25 mouse cellular contexts compared by ENCODE assay signal in genomic region chr3:101021481-101022051, GRCm38 (mm10). TPM values are rescaled to one million over a fixed set of nuclear protein-coding genes. Genes with fewer than 3 reads are reported as not detected.
A peak's percentile ranks its signal among the peaks of the same experiment; 100 is the strongest.
DNase-seq lines count a peak whose midpoint lies in the region; ATAC-seq and TF ChIP-seq lines count a peak whose summit lies in the region.
"Had no signal": no experiment of that assay in that cellular context is flagged by ENCODE, and none has a peak within 500 bp of the region (broad histone marks: within the 10 kb centered on the region; RNA-seq: fewer than 3 reads in every experiment).

No protein-coding gene starts in this region.

- TF ChIP-seq POLR2A in thymus, adult 2 months (IDR thresholded peaks at IDR 0.05; ENCODE audit: control insufficient read depth, extremely low read depth, insufficient read depth, low read length, poor library complexity) = no peak
- no peak for TF ChIP-seq POLR2A in small intestine, adult 2 months (IDR thresholded peaks at IDR 0.05; ENCODE audit: low read depth, low read length)

- H3K9me3 ChIP-seq in kidney, embryonic 14.5 days (ENCODE audit: control insufficient read depth, low read length) = no peaks in the 10 kb centered on the region
- H3K9me3 ChIP-seq: forebrain, embryonic 10.5 days; forebrain, embryonic 13.5 days; heart, embryonic 12.5 days; heart, embryonic 15.5 days; hindbrain, embryonic 10.5 days; hindbrain, embryonic 13.5 days had no signal

- peaks cover 14% of the 10 kb centered on the region for H3K4me1 ChIP-seq in thymus, adult 2 months (replicated peaks; ENCODE audit: control insufficient read depth, insufficient read depth, low read length)
- peaks cover 13% of the 10 kb centered on the region; the same call in 1 of the 2 replicates for H3K4me1 ChIP-seq in small intestine, adult 2 months (ENCODE audit: control insufficient read depth, insufficient read depth, insufficient read length, low read length)
- H3K4me1 ChIP-seq in kidney, embryonic 14.5 days (ENCODE audit: control insufficient read depth, insufficient read depth, low read length) = no peaks in the 10 kb centered on the region
- H3K4me1 ChIP-seq: forebrain, embryonic 10.5 days; forebrain, embryonic 13.5 days; hindbrain, embryonic 13.5 days had no signal

- no peaks in the 10 kb centered on the region for H3K27me3 ChIP-seq in thymus, adult 2 months (ENCODE audit: control insufficient read depth, insufficient read depth, low read length)
- H3K27me3 ChIP-seq in small intestine, adult 2 months (ENCODE audit: control insufficient read depth, insufficient read depth, low read length) = no peaks in the 10 kb centered on the region
- H3K27me3 ChIP-seq in kidney, embryonic 14.5 days (ENCODE audit: control insufficient read depth, insufficient read depth, low read length) = no peaks in the 10 kb centered on the region
- H3K27me3 ChIP-seq: forebrain, embryonic 13.5 days; heart, embryonic 12.5 days; heart, embryonic 15.5 days; hindbrain, embryonic 13.5 days had no signal

- no peak overlapping the region for H3K4me3 ChIP-seq in thymus, adult 2 months (ENCODE audit: control insufficient read depth, insufficient read depth, low read length)
- H3K4me3 ChIP-seq in small intestine, adult 2 months (ENCODE audit: low read depth, low read length) = no peak overlapping the region
- no peak overlapping the region for H3K4me3 ChIP-seq in kidney, embryonic 14.5 days (ENCODE audit: low read length)
- H3K4me3 ChIP-seq: forebrain, embryonic 10.5 days; forebrain, embryonic 13.5 days; heart, embryonic 12.5 days; heart, embryonic 15.5 days; hindbrain, embryonic 10.5 days; hindbrain, embryonic 13.5 days had no signal

- H3K9ac ChIP-seq in kidney, embryonic 14.5 days (ENCODE audit: low read depth, low read length) = no peak overlapping the region
- H3K9ac ChIP-seq: forebrain, embryonic 13.5 days; heart, embryonic 12.5 days; heart, embryonic 15.5 days; hindbrain, embryonic 13.5 days had no signal

- H3K4me2 ChIP-seq in kidney, embryonic 14.5 days (replicated peaks; ENCODE audit: low read depth, low read length) = no peak overlapping the region
- H3K4me2 ChIP-seq: forebrain, embryonic 13.5 days; heart, embryonic 12.5 days; heart, embryonic 15.5 days; hindbrain, embryonic 13.5 days had no signal

- peak; percentile 52 for ATAC-seq in CD4-positive, CD25-positive, alpha-beta regulatory T cell, adult 4 months
- no peak for ATAC-seq in kidney, embryonic 14.5 days (ENCODE audit: low FRiP score, low TSS enrichment)
- ATAC-seq: forebrain, embryonic 13.5 days; forebrain, embryonic 16.5 days; hindbrain, embryonic 16.5 days had no signal

- DNase-seq in thymus, adult 2 months = no peak
- DNase-seq in thymus, postnatal 10 days (ENCODE audit: low spot score in 2 of 2) = no peak
- peak; percentile 77 for DNase-seq in induced T-regulatory cell, adult 2 months (ENCODE audit: low read depth)
- no peak for DNase-seq in urinary bladder, postnatal 25 days (ENCODE audit: low spot score)
- DNase-seq in testis, postnatal 10 days (ENCODE audit: low spot score) = no peak
- DNase-seq: adrenal gland, postnatal 14 days; cerebellum, adult 11-12 months; cerebellum, adult 8-10 months; cerebellum, postnatal 14 days; gastrocnemius, postnatal 10 days; gastrocnemius, postnatal 36 days; heart, postnatal 10 days; heart, postnatal 36 days had no signal

- peak overlapping the region; percentile 83 for H3K27ac ChIP-seq in thymus, adult 2 months (ENCODE audit: control insufficient read depth, insufficient read depth, low read length)
- H3K27ac ChIP-seq in small intestine, adult 2 months (ENCODE audit: insufficient read depth, low read depth, low read length) = peak overlapping the region; percentile 72
- H3K27ac ChIP-seq in kidney, embryonic 14.5 days (ENCODE audit: low read depth, low read length) = no peak overlapping the region
- H3K27ac ChIP-seq: forebrain, embryonic 10.5 days; forebrain, embryonic 13.5 days; heart, embryonic 15.5 days; hindbrain, embryonic 10.5 days; hindbrain, embryonic 13.5 days had no signal

- no peaks in the 10 kb centered on the region for H3K36me3 ChIP-seq in thymus, adult 2 months (ENCODE audit: control insufficient read depth, insufficient read depth, low read length)
- H3K36me3 ChIP-seq in small intestine, adult 2 months (ENCODE audit: control insufficient read depth, insufficient read depth, low read length) = no peaks in the 10 kb centered on the region
- H3K36me3 ChIP-seq in kidney, embryonic 14.5 days (ENCODE audit: control insufficient read depth, insufficient read depth, low read length) = no peaks in the 10 kb centered on the region
- H3K36me3 ChIP-seq: forebrain, embryonic 10.5 days; heart, embryonic 12.5 days; heart, embryonic 15.5 days; hindbrain, embryonic 10.5 days; hindbrain, embryonic 13.5 days had no signal

- TF ChIP-seq CTCF in thymus, adult 2 months (IDR thresholded peaks at IDR 0.05; ENCODE audit: borderline replicate concordance, control insufficient read depth, extremely low read depth, insufficient read depth, low read length, poor library complexity) = no peak
- no peak for TF ChIP-seq CTCF in small intestine, adult 2 months (IDR thresholded peaks at IDR 0.05; ENCODE audit: extremely low read depth, insufficient read length, insufficient replicate concordance, low read depth, low read length)

- WGBS in thymus, adult 2 months = 45% methylated on average over 8 of the region's 8 CpGs
- 84% methylated on average over 8 of the region's 8 CpGs for WGBS in small intestine, adult 2 months
- 70% methylated on average over 8 of the region's 8 CpGs for WGBS in kidney, embryonic 14.5 days

RNA-seq across cellular contexts. Expression of gene Cd101, which starts 7.8 kb away (rescaled TPM):
- 1.4 and 1.6 TPM in 2 replicates for polyA plus RNA-seq in thymus, adult 2 months (2012; rRNA removed)
- 10 to 100 TPM; 19.4 to 43.3 TPM for polyA plus RNA-seq in CD4-positive, CD25-positive, alpha-beta regulatory T cell, adult 4 months (2017; shearing (Covaris generic))
- 1.2 and 1.8 TPM in 2 replicates for polyA plus RNA-seq in small intestine, adult 2 months (2012; rRNA removed)
- polyA plus RNA-seq in kidney, embryonic 14.5 days (2014; fragmentation: Nextera tagmentation; extraction: Ambion mirVana) = not detected in 2 replicates
- polyA plus RNA-seq: embryonic facial prominence, embryonic 11.5 days; forebrain, embryonic 10.5 days; forebrain, embryonic 16.5 days; hindbrain, embryonic 10.5 days; hindbrain, embryonic 13.5 days had no signal

RNA-seq across cellular contexts. Expression of gene Ttf2, which starts 52.1 kb away (rescaled TPM):
- 9.4 and 13.1 TPM in 2 replicates for polyA plus RNA-seq in thymus, adult 2 months (2012; rRNA removed)
- 10 to 100 TPM; 12.8 to 19.0 TPM for polyA plus RNA-seq in CD4-positive, CD25-positive, alpha-beta regulatory T cell, adult 4 months (2017; shearing (Covaris generic))
- 0.89 and 1.1 TPM in 2 replicates for polyA plus RNA-seq in small intestine, adult 2 months (2012; rRNA removed)
- polyA plus RNA-seq in kidney, embryonic 14.5 days (2014; fragmentation: Nextera tagmentation; extraction: Ambion mirVana) = 14.5 and 24.2 TPM in 2 replicates
